Mouse (Mus musculus) urinary bladder, postnatal 4 days (tissue): ENCODE measurements around the gene Slc6a2.

Experiments used
- DNase-seq, 2 experiments: peaks; one replicate each; pipeline ENCODE4 v3.0.0; 2021 to 2022; ENCODE audit warnings: low spot score in 2 of 2

The Slc6a2 gene

GRCm38 (mm10) chr8:93030664-93031063, 70.8 kb downstream of the Slc6a2 start:
- DNase-seq, result no peak

- no peak for DNase-seq
These were observed 79.0 kb downstream of the Slc6a2 start for GRCm38 (mm10) chr8:93038831-93039230.

- no peak for DNase-seq
These were observed 80.4 kb downstream of the Slc6a2 start for GRCm38 (mm10) chr8:93040256-93040655.

- DNase-seq, result no peak
These were observed 81.1 kb downstream of the Slc6a2 start for GRCm38 (mm10) chr8:93040776-93041567.

- DNase-seq, result no peak
These were observed 83.2 kb downstream of the Slc6a2 start for GRCm38 (mm10) chr8:93043083-93043482.

- DNase-seq, result no peak
These were observed 88.2 kb downstream of the Slc6a2 start, which contains the start of gene Ces1a for GRCm38 (mm10) chr8:93048092-93048491. Ces1a (minus strand) TSS chr8:93048192.

GRCm38 (mm10) chr8:93048510-93049416, 88.9 kb downstream of the Slc6a2 start:
- DNase-seq, result no peak
